In genomic region chr9:15097172-15097571, GRCm38 (mm10) we compare ENCODE assay signal across 23 mouse cellular contexts. TPM values are rescaled to one million over a fixed set of nuclear protein-coding genes. Genes with fewer than 3 reads are reported as not detected.
DNase-seq lines count a peak whose midpoint lies in the region; ATAC-seq and TF ChIP-seq lines count a peak whose summit lies in the region.
"Had no signal": no experiment of that assay in that cellular context is flagged by ENCODE, and none has a peak within 500 bp of the region (broad histone marks: within the 10 kb centered on the region; RNA-seq: fewer than 3 reads in every experiment).

No protein-coding gene starts in this region.

- TF ChIP-seq EP300 in MEL (IDR thresholded peaks at IDR 0.05; ENCODE audit: low read depth in 1 of 2, low read length in 2 of 2), result peak; percentile 43 to 55; a peak in 3 of 4 replicates
- peak; percentile 88 for TF ChIP-seq EP300 in liver, embryonic 14.5 days (IDR thresholded peaks at IDR 0.05; ENCODE audit: low read depth)

- no peak overlapping the region for H3K27ac ChIP-seq in MEL (ENCODE audit: control insufficient read depth, low read depth, low read length)
- H3K27ac ChIP-seq in liver, embryonic 14.5 days, result no peak overlapping the region
- no peak overlapping the region for H3K27ac ChIP-seq in forebrain, embryonic 10.5 days
- H3K27ac ChIP-seq in hindbrain, embryonic 13.5 days, result no peak overlapping the region
- H3K27ac ChIP-seq: embryonic facial prominence, embryonic 12.5 days; forebrain, embryonic 13.5 days; heart, adult 2 months; heart, embryonic 15.5 days; hindbrain, embryonic 10.5 days; hindbrain, embryonic 15.5 days had no signal

- H3K4me3 ChIP-seq in MEL (ENCODE audit: control insufficient read depth in 1 of 2, insufficient read depth in 1 of 2, low read depth in 2 of 2, low read length in 2 of 2), result no peak overlapping the region
- no peak overlapping the region for H3K4me3 ChIP-seq in liver, embryonic 14.5 days (ENCODE audit: insufficient read depth in 1 of 2, low read depth in 2 of 2, low read length in 2 of 2)
- no peak overlapping the region for H3K4me3 ChIP-seq in forebrain, embryonic 10.5 days
- H3K4me3 ChIP-seq in hindbrain, embryonic 13.5 days, result no peak overlapping the region
- H3K4me3 ChIP-seq: embryonic facial prominence, embryonic 12.5 days; forebrain, embryonic 13.5 days; heart, adult 2 months; heart, embryonic 15.5 days; hindbrain, embryonic 10.5 days; hindbrain, embryonic 15.5 days had no signal

- peaks cover 0 to 8% of the 10 kb centered on the region in 2 experiments; a peak in 3 of 4 replicates for H3K4me1 ChIP-seq in MEL (ENCODE audit: control insufficient read depth in 1 of 2, insufficient read depth in 2 of 2, low read length in 2 of 2)
- peaks cover 14 to 45% of the 10 kb centered on the region in 2 experiments for H3K4me1 ChIP-seq in liver, embryonic 14.5 days (replicated peaks; ENCODE audit: control insufficient read depth in 2 of 2, insufficient read depth in 2 of 2, low read length in 1 of 2)
- no peaks in the 10 kb centered on the region for H3K4me1 ChIP-seq in forebrain, embryonic 10.5 days
- no peaks in the 10 kb centered on the region for H3K4me1 ChIP-seq in hindbrain, embryonic 13.5 days (replicated peaks)
- H3K4me1 ChIP-seq: embryonic facial prominence, embryonic 12.5 days; forebrain, embryonic 13.5 days; heart, embryonic 15.5 days; hindbrain, embryonic 10.5 days; hindbrain, embryonic 15.5 days had no signal

- DNase-seq in MEL (ENCODE audit: low read depth, low spot score), result peak; percentile 32
- DNase-seq in liver, embryonic 14.5 days (ENCODE audit: low read depth in 3 of 3, low spot score in 3 of 3), result peak; percentile 29 to 61 (median 50)
- DNase-seq in kidney, postnatal 36 days, result no peak
- DNase-seq in forebrain, embryonic 10.5 days (ENCODE audit: extremely low spot score, low spot score), result no peak
- DNase-seq: adrenal gland, postnatal 14 days; cerebellum, adult 2 months; cerebellum, postnatal 25 days; forebrain, postnatal 0 days; gastrocnemius, postnatal 14 days; heart, adult 2 months; heart, postnatal 14 days had no signal

- TF ChIP-seq RAD21 in MEL (IDR thresholded peaks at IDR 0.05; ENCODE audit: low read depth, low read length), result no peak

- peaks cover 2 to 5% of the 10 kb centered on the region in 2 experiments; a peak in 3 of 4 replicates for H3K27me3 ChIP-seq in MEL (ENCODE audit: control insufficient read depth in 1 of 2, insufficient read depth in 2 of 2, low read length in 2 of 2)
- H3K27me3 ChIP-seq in liver, embryonic 14.5 days (ENCODE audit: control insufficient read depth, insufficient read depth, low read length), result no peaks in the 10 kb centered on the region
- H3K27me3 ChIP-seq in forebrain, embryonic 10.5 days (ENCODE audit: poor library complexity, severe bottlenecking), result no peaks in the 10 kb centered on the region
- no peaks in the 10 kb centered on the region for H3K27me3 ChIP-seq in hindbrain, embryonic 13.5 days
- H3K27me3 ChIP-seq: embryonic facial prominence, embryonic 12.5 days; forebrain, embryonic 13.5 days; heart, embryonic 15.5 days; hindbrain, embryonic 15.5 days had no signal

- no peaks in the 10 kb centered on the region for H3K36me3 ChIP-seq in MEL (ENCODE audit: control insufficient read depth in 1 of 2, insufficient read depth in 2 of 2, low read length in 2 of 2)
- no peaks in the 10 kb centered on the region for H3K36me3 ChIP-seq in liver, embryonic 14.5 days (replicated peaks; ENCODE audit: control insufficient read depth, insufficient read depth, low read depth)
- no peaks in the 10 kb centered on the region for H3K36me3 ChIP-seq in forebrain, embryonic 10.5 days (replicated peaks)
- H3K36me3 ChIP-seq in hindbrain, embryonic 13.5 days, result no peaks in the 10 kb centered on the region
- H3K36me3 ChIP-seq: embryonic facial prominence, embryonic 12.5 days; heart, embryonic 15.5 days; hindbrain, embryonic 10.5 days; hindbrain, embryonic 15.5 days had no signal

- no peak for TF ChIP-seq POLR2A in MEL (IDR thresholded peaks at IDR 0.05; ENCODE audit: control insufficient read depth in 1 of 2, insufficient read depth in 1 of 2, low read depth in 1 of 2, low read length in 2 of 2, poor library complexity in 1 of 2)

- peak; percentile 39; the same call in 1 of the 2 replicates for ATAC-seq in erythroid progenitor cell, adult 5-6 weeks (replicated peaks; ENCODE audit: low FRiP score, poor library complexity, severe bottlenecking)
- peak; percentile 82 for ATAC-seq in liver, embryonic 14.5 days (ENCODE audit: insufficient read depth)
- ATAC-seq in megakaryocyte-erythroid progenitor cell, adult 5-6 weeks (replicated peaks; ENCODE audit: low FRiP score, low TSS enrichment, poor library complexity, severe bottlenecking), result peak; percentile 63; the same call in 1 of the 2 replicates
- ATAC-seq in hindbrain, embryonic 13.5 days (ENCODE audit: low FRiP score), result no peak
- ATAC-seq: activated CD4-positive, CD25-positive, alpha-beta regulatory T cell, adult 4 months; forebrain, embryonic 13.5 days; forebrain, postnatal 0 days; Patski had no signal

- WGBS in liver, embryonic 14.5 days (ENCODE audit: insufficient replicate concordance), result 24% methylated on average over 2 of the region's 2 CpGs
- 85% methylated on average over 2 of the region's 2 CpGs for WGBS in forebrain, embryonic 10.5 days
- WGBS in hindbrain, embryonic 13.5 days, result 84% methylated on average over 2 of the region's 2 CpGs

- TF ChIP-seq CTCF in MEL (IDR thresholded peaks at IDR 0.05 in 2 of 3, conservative IDR thresholded peaks at IDR 0.05 in 1 of 3; ENCODE audit: control insufficient read depth in 1 of 3, insufficient read depth in 1 of 3, low read depth in 2 of 3, low read length in 3 of 3, poor library complexity in 1 of 3, severe bottlenecking in 1 of 3), result no peak
- no peak for TF ChIP-seq CTCF in liver, embryonic 14.5 days (IDR thresholded peaks at IDR 0.05; ENCODE audit: low read depth)

- H3K9ac ChIP-seq in MEL (ENCODE audit: control insufficient read depth, low read depth, low read length, poor library complexity, severe bottlenecking), result no peak overlapping the region
- H3K9ac ChIP-seq in liver, embryonic 14.5 days (replicated peaks), result no peak overlapping the region
- no peak overlapping the region for H3K9ac ChIP-seq in hindbrain, embryonic 13.5 days
- H3K9ac ChIP-seq: embryonic facial prominence, embryonic 12.5 days; forebrain, embryonic 13.5 days; forebrain, postnatal 0 days; heart, embryonic 15.5 days; hindbrain, embryonic 15.5 days had no signal

- H3K79me2 ChIP-seq in MEL (ENCODE audit: control insufficient read depth, insufficient read depth, low read length, poor library complexity), result no peaks in the 10 kb centered on the region

- H3K4me2 ChIP-seq in liver, embryonic 14.5 days (ENCODE audit: low read depth), result peak overlapping the region; percentile 40
- no peak overlapping the region for H3K4me2 ChIP-seq in hindbrain, embryonic 13.5 days
- H3K4me2 ChIP-seq: embryonic facial prominence, embryonic 12.5 days; forebrain, embryonic 13.5 days; heart, embryonic 11.5 days; heart, embryonic 15.5 days; hindbrain, embryonic 15.5 days had no signal

- no peaks in the 10 kb centered on the region for H3K9me3 ChIP-seq in MEL (replicated peaks; ENCODE audit: insufficient read depth, low read length)
- no peaks in the 10 kb centered on the region for H3K9me3 ChIP-seq in liver, embryonic 14.5 days (ENCODE audit: control insufficient read depth, low read length)
- H3K9me3 ChIP-seq in forebrain, embryonic 10.5 days, result no peaks in the 10 kb centered on the region
- no peaks in the 10 kb centered on the region for H3K9me3 ChIP-seq in hindbrain, embryonic 13.5 days
- H3K9me3 ChIP-seq: embryonic facial prominence, embryonic 12.5 days; forebrain, embryonic 13.5 days; heart, embryonic 15.5 days; hindbrain, embryonic 10.5 days; hindbrain, embryonic 15.5 days had no signal

TF ChIP-seq in MEL, 35 proteins besides CTCF, POLR2A, EP300 and RAD21:
- TF ChIP-seq MYB (IDR thresholded peaks at IDR 0.05; ENCODE audit: low read depth, low read length) (no peak), TAL1 (IDR thresholded peaks at IDR 0.05; ENCODE audit: low read length) (peak; percentile 27; the same call in 1 of the 2 replicates), GATA1 (IDR thresholded peaks at IDR 0.05; ENCODE audit: low read depth, low read length) (peak; percentile 67; the same call in 1 of the 2 replicates), TCF12 (IDR thresholded peaks at IDR 0.05; ENCODE audit: low read depth, low read length) (peak; percentile 69), MAFK (IDR thresholded peaks at IDR 0.05; ENCODE audit: borderline replicate concordance, low read depth, low read length) (no peak)

RNA-seq across cellular contexts. Expression of gene Hephl1, which starts 14.7 kb away (rescaled TPM):
- total RNA-seq in MEL (2012; rRNA removed), result not detected in 2 replicates
- polyA plus RNA-seq in MEL (2012; ENCODE audit: insufficient read depth in 1 of 2, insufficient read length in 2 of 2, low read depth in 1 of 2, low replicate concordance in 2 of 2, missing spikeins in 1 of 2), result not detected
- total RNA-seq in erythroid progenitor cell, adult 5-6 weeks (2015; ENCODE audit: low replicate concordance), result not detected in 2 replicates
- total RNA-seq in erythroid progenitor cell, adult 5-6 weeks (2017; ENCODE audit: low replicate concordance), result not detected in 2 replicates
- polyA plus RNA-seq in liver, embryonic 14.5 days (2012; rRNA removed), result not detected in 2 replicates
- 0.04 and 0.05 TPM in 2 replicates for polyA plus RNA-seq in liver, embryonic 14.5 days (2014; fragmentation: Nextera tagmentation; extraction: Ambion mirVana)
- not detected in 2 replicates for total RNA-seq in megakaryocyte-erythroid progenitor cell, adult 5-6 weeks (2014; fragmentation: Nextera tagmentation)
- total RNA-seq in megakaryocyte-erythroid progenitor cell, adult 5-6 weeks (2017), result not detected in 2 replicates
- polyA plus RNA-seq in forebrain, embryonic 10.5 days (2016; fragmentation: Nextera tagmentation; extraction: Ambion mirVana), result not detected in 2 replicates
- not detected in 2 replicates for polyA plus RNA-seq in hindbrain, embryonic 13.5 days (2015; fragmentation: Nextera tagmentation; extraction: Ambion mirVana)
- total RNA-seq: forebrain, postnatal 0 days had no signal
- polyA plus RNA-seq: activated CD4-positive, CD25-positive, alpha-beta regulatory T cell, adult 4 months; cerebellum, adult 2 months; cortical plate, adult 2 months; embryonic facial prominence, embryonic 12.5 days; forebrain, embryonic 13.5 days; forebrain, postnatal 0 days; heart, embryonic 11.5 days; hindbrain, embryonic 10.5 days; hindbrain, embryonic 15.5 days; Patski had no signal

RNA-seq across cellular contexts. Expression of gene Panx1, which starts 51.9 kb away (rescaled TPM):
- 10.6 and 12.5 TPM in 2 replicates for total RNA-seq in MEL (2012; rRNA removed)
- polyA plus RNA-seq in MEL (2012; ENCODE audit: insufficient read depth in 1 of 2, insufficient read length in 2 of 2, low read depth in 1 of 2, low replicate concordance in 2 of 2, missing spikeins in 1 of 2), result 10 to 100 TPM in 1 of 2 experiments, not detected in 1; 20.3 TPM
- total RNA-seq in erythroid progenitor cell, adult 5-6 weeks (2015; ENCODE audit: low replicate concordance), result 6.3 TPM in 1 of 2 replicates, not detected in the other
- total RNA-seq in erythroid progenitor cell, adult 5-6 weeks (2017; ENCODE audit: low replicate concordance), result 1.4 and 2.0 TPM in 2 replicates
- polyA plus RNA-seq in liver, embryonic 14.5 days (2012; rRNA removed), result 0.92 and 2.8 TPM in 2 replicates
- 4.6 and 4.7 TPM in 2 replicates for polyA plus RNA-seq in liver, embryonic 14.5 days (2014; fragmentation: Nextera tagmentation; extraction: Ambion mirVana)
- total RNA-seq in megakaryocyte-erythroid progenitor cell, adult 5-6 weeks (2014; fragmentation: Nextera tagmentation), result 3.9 and 19.7 TPM in 2 replicates
- 5.2 and 5.4 TPM in 2 replicates for total RNA-seq in megakaryocyte-erythroid progenitor cell, adult 5-6 weeks (2017)
- 68.8 and 69.9 TPM in 2 replicates for polyA plus RNA-seq in forebrain, embryonic 10.5 days (2016; fragmentation: Nextera tagmentation; extraction: Ambion mirVana)
- polyA plus RNA-seq in hindbrain, embryonic 13.5 days (2015; fragmentation: Nextera tagmentation; extraction: Ambion mirVana), result 148 and 152 TPM in 2 replicates

Comparison
In these comparisons a context has a peak if more than half of its experiments do, and no peak if none do; other contexts are left out.
1. DNase-seq: peak in MEL (single experiment) and liver, embryonic 14.5 days (3 of 3); none in kidney, postnatal 36 days (0 of 2) and forebrain, embryonic 10.5 days (single experiment).